ENCODE assay signal across 15 mouse cellular contexts in genomic region chr12:79351461-79351860, GRCm38 (mm10).
"Had no signal": no experiment of that assay in that cellular context is flagged by ENCODE, and none has a peak within 500 bp of the region (broad histone marks: within the 10 kb centered on the region; RNA-seq: fewer than 3 reads in every experiment).

No protein-coding gene starts in this region.

- H3K4me3 ChIP-seq: left cerebral cortex, adult 2 months; limb, embryonic 10.5 days; liver, embryonic 15.5 days; midbrain, embryonic 12.5 days; neural tube, embryonic 13.5 days had no signal

- H3K36me3 ChIP-seq: limb, embryonic 10.5 days; liver, embryonic 15.5 days; midbrain, embryonic 12.5 days; neural tube, embryonic 13.5 days had no signal

- ATAC-seq: midbrain, embryonic 16.5 days had no signal

- H3K27ac ChIP-seq: left cerebral cortex, adult 2 months; liver, embryonic 15.5 days; midbrain, embryonic 12.5 days; neural tube, embryonic 13.5 days had no signal

- H3K9ac ChIP-seq: liver, embryonic 15.5 days; midbrain, embryonic 12.5 days; neural tube, embryonic 13.5 days had no signal

- DNase-seq: kidney, adult 8-10 months; kidney, postnatal 25 days; lung, adult 2 months; lung, postnatal 36 days; retina, postnatal 1 day; right cerebral cortex, postnatal 14 days; thymus, adult 2 months; thymus, postnatal 36 days had no signal

- H3K4me2 ChIP-seq: liver, embryonic 11.5 days; liver, embryonic 15.5 days; midbrain, embryonic 12.5 days; neural tube, embryonic 13.5 days had no signal

- H3K9me3 ChIP-seq: limb, embryonic 10.5 days; liver, embryonic 15.5 days; midbrain, embryonic 12.5 days; neural tube, embryonic 13.5 days had no signal

- H3K27me3 ChIP-seq: liver, embryonic 15.5 days; midbrain, embryonic 12.5 days; neural tube, embryonic 13.5 days had no signal
